Mouse (Mus musculus): ENCODE measurements at regions not wholly inside any gene's neighbourhood (a gene's known extent, or its start where the extent isn't known, plus 50 kb on each side); places are given as distances from the start of the nearest gene placed in this dataset.

DNA sequence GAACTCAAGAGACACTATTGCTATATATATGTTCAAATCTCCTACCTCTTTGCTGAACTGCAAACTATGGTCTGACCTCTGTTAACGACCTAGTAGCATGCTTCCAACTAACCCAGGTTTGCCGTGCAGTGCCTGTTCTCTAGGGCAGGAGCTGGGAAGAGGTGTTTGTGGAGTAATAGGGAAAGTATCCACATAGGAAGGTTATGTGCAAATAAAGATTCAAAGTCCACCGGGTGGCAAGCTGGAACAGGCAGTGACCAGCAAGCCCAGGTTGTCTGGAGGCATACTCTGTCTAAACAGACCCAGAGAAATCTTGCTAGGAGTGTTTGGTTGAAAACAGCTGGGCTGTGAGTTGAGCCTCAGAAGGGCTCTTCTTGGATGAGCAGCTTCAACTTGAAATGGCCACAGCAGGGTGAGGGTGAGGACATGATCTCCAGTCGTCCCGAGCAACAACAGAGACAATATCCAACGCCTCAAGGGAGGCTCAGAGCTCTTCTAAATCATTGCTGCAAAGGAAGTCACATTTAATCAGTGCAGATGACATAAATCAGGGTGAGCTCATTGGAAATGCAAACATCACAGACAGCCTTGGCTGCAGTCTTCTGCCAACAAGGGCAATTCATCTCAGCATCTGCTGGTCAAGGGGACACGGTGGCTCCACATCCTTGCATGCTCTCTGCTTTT is 846.7 kb downstream of the Synb start:
- Histone ChIP-seq H3K9ac (replicated peaks; ENCODE audit: low read length) (no peak overlapping the region), H3K4me3 (replicated peaks; ENCODE audit: low read depth, low read length) (no peak overlapping the region), H3K9me3 (ENCODE audit: control insufficient read depth, low read length) (no peaks in the 10 kb centered on the region), H3K36me3 (ENCODE audit: control insufficient read depth, insufficient read depth, low read length) (no peaks in the 10 kb centered on the region), H3K4me2 (ENCODE audit: low read length) (no peak overlapping the region), H3K27ac (replicated peaks; ENCODE audit: low read depth, low read length) (no peak overlapping the region), H3K27me3 (ENCODE audit: control insufficient read depth, insufficient read depth, low read length) (no peaks in the 10 kb centered on the region), H3K4me1 (ENCODE audit: control insufficient read depth, insufficient read depth, low read length) (peaks cover 16% of the 10 kb centered on the region; the same call in 1 of the 2 replicates)
- DNase-seq (no peak), ATAC-seq (ENCODE audit: low FRiP score, low TSS enrichment) (no peak)
- 65% methylated on average over 7 of the region's 7 CpGs for WGBS

DNA sequence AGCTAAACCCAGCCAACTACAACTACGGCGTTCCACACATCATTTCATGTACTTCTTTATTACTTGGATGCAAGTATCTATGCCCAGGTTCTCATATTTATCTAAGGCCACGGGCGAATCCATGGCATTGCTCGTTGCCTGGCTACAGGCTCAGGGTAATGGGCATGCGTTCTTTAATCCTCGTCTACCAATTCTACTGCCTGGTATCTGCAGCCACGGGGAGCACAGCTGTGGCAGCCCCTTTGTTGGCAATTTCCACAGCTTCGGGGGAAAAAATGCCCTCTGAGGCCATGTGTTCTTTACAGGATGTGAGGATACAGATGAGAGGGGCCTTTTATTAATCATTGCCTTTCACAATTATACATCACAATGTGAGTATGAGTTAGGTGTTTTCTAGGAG is 860.8 kb downstream of the Synb start:
- no peak overlapping the region for H3K9ac ChIP-seq (replicated peaks; ENCODE audit: low read length)
- peak; percentile 59 for DNase-seq
- H3K4me3 ChIP-seq (replicated peaks; ENCODE audit: low read depth, low read length), result no peak overlapping the region
- no peaks in the 10 kb centered on the region for H3K27me3 ChIP-seq (ENCODE audit: control insufficient read depth, insufficient read depth, low read length)
- no peaks in the 10 kb centered on the region for H3K36me3 ChIP-seq (ENCODE audit: control insufficient read depth, insufficient read depth, low read length)
- 40% methylated on average over 9 of the region's 9 CpGs for WGBS
- H3K4me2 ChIP-seq (ENCODE audit: low read length), result no peak overlapping the region
- ATAC-seq (ENCODE audit: low FRiP score, low TSS enrichment), result no peak
- H3K27ac ChIP-seq (replicated peaks; ENCODE audit: low read depth, low read length), result peak overlapping the region; percentile 22
- H3K4me1 ChIP-seq (ENCODE audit: control insufficient read depth, insufficient read depth, low read length), result no peaks in the 10 kb centered on the region
- no peaks in the 10 kb centered on the region for H3K9me3 ChIP-seq (ENCODE audit: control insufficient read depth, low read length)

DNA sequence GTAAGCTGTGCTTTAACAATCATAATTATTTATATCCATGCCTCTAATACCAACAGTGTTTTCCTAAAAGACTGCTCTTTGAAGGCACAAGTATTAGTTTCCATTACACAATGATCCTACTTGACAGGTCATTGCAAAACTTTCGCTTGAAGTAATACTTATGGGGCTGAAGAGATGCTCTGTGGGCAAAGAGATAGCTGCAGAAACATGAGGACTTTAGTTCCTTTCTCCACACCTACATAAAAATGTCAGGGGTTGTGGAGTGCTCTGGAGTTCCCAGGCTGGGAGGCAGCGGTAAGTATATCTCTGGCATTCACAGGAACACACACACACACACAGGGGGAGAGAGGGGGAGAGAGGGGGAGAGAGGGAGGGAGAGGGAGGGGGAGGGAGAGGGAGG is 862.0 kb downstream of the Synb start:
- no peak overlapping the region for H3K27ac ChIP-seq (replicated peaks; ENCODE audit: low read depth, low read length)
- no peak overlapping the region for H3K4me2 ChIP-seq (ENCODE audit: low read length)
- DNase-seq (no peak), ATAC-seq (ENCODE audit: low FRiP score, low TSS enrichment) (no peak)
- H3K4me3 ChIP-seq (replicated peaks; ENCODE audit: low read depth, low read length), result no peak overlapping the region
- H3K4me1 ChIP-seq (ENCODE audit: control insufficient read depth, insufficient read depth, low read length), result no peaks in the 10 kb centered on the region
- H3K36me3 ChIP-seq (ENCODE audit: control insufficient read depth, insufficient read depth, low read length), result no peaks in the 10 kb centered on the region
- H3K9me3 ChIP-seq (ENCODE audit: control insufficient read depth, low read length), result no peaks in the 10 kb centered on the region
- H3K27me3 ChIP-seq (ENCODE audit: control insufficient read depth, insufficient read depth, low read length), result no peaks in the 10 kb centered on the region
- H3K9ac ChIP-seq (replicated peaks; ENCODE audit: low read length), result no peak overlapping the region
- 73% methylated on average over 2 of the region's 2 CpGs for WGBS

- DNase-seq (no peak), ATAC-seq (ENCODE audit: low FRiP score, low TSS enrichment) (no peak)
- Histone ChIP-seq H3K27ac (replicated peaks; ENCODE audit: low read depth, low read length) (no peak overlapping the region), H3K4me3 (replicated peaks; ENCODE audit: low read depth, low read length) (no peak overlapping the region), H3K36me3 (ENCODE audit: control insufficient read depth, insufficient read depth, low read length) (no peaks in the 10 kb centered on the region), H3K4me1 (ENCODE audit: control insufficient read depth, insufficient read depth, low read length) (no peaks in the 10 kb centered on the region), H3K27me3 (ENCODE audit: control insufficient read depth, insufficient read depth, low read length) (no peaks in the 10 kb centered on the region), H3K4me2 (ENCODE audit: low read length) (no peak overlapping the region), H3K9me3 (ENCODE audit: control insufficient read depth, low read length) (no peaks in the 10 kb centered on the region), H3K9ac (replicated peaks; ENCODE audit: low read length) (no peak overlapping the region)
- WGBS, result 87% methylated on average over 1 of the region's 1 CpGs
Measured at GRCm38 (mm10) chr14:68427235-68427634, 866.9 kb downstream of the Synb start.

DNA sequence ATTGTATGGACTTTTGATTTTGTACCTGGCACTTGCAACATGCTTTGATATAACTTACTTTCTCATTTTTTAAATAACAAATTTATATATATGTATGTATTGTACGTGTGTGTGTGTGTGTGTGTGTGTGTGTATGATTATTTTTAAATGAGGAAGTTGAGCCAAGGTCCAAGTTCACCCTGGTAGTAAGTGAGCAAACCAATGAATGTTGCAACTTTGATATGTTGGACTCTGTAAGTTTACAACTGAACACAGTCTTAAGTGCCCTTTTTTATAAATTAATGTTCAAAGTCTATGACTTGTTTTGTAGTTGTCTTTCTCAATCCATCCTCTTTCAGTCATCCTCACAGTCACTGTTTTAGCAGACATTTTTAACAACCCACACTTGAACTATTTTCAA is 901.7 kb downstream of the Synb start:
- 76% methylated on average over 1 of the region's 1 CpGs for WGBS
- no peaks in the 10 kb centered on the region; the same call in 1 of the 2 replicates for H3K4me1 ChIP-seq (ENCODE audit: control insufficient read depth, insufficient read depth, low read length)
- no peak overlapping the region for H3K4me2 ChIP-seq (ENCODE audit: low read length)
- H3K9ac ChIP-seq (replicated peaks; ENCODE audit: low read length), result no peak overlapping the region
- no peak overlapping the region for H3K4me3 ChIP-seq (replicated peaks; ENCODE audit: low read depth, low read length)
- H3K27me3 ChIP-seq (ENCODE audit: control insufficient read depth, insufficient read depth, low read length), result no peaks in the 10 kb centered on the region
- H3K36me3 ChIP-seq (ENCODE audit: control insufficient read depth, insufficient read depth, low read length), result no peaks in the 10 kb centered on the region
- ATAC-seq (ENCODE audit: low FRiP score, low TSS enrichment), result no peak
- H3K27ac ChIP-seq (replicated peaks; ENCODE audit: low read depth, low read length), result peak overlapping the region; percentile 16
- no peak for DNase-seq
- H3K9me3 ChIP-seq (ENCODE audit: control insufficient read depth, low read length), result no peaks in the 10 kb centered on the region

DNA sequence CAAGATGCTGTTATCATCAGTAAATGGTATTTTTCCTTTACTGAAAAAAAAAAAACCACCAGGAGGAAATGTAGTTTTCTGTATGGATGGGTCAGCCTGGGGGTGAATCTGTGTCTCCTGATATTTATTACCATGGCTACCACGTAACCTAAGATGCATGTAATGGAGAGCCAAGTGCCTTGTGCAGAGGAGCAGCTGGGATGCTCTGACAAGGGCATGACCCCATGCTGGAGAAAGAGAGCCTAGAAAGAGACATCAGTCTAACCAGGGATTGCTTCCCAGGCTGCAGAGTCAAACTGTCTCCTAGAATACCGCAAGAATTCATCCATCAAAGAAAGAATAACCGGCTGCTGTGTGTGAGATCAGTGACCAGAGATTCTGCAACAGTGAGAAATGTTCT is 902.2 kb downstream of the Synb start:
- ATAC-seq (ENCODE audit: low FRiP score, low TSS enrichment), result no peak

DNA sequence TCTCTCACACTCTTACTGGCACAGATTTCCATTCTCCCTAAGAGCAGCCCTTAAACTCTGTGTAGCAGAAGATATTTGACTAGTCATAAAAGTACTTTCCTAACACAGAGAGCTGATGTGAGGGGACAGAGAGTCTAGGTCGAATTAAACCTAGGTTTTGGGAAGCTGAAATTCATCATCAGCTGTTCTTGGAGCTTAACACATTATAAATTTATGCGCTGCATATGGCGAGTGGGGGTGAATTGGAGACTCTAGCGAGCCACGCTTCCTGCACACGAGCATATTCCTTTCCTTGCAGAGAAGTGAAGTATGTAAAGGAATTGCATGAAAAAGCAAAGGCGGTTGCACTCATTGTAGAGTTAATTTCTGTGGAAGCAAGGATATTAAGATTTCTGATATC is 912.4 kb downstream of the Synb start:
- H3K36me3 ChIP-seq (ENCODE audit: control insufficient read depth, insufficient read depth, low read length), result no peaks in the 10 kb centered on the region
- peaks cover 13% of the 10 kb centered on the region; the same call in 1 of the 2 replicates for H3K4me1 ChIP-seq (ENCODE audit: control insufficient read depth, insufficient read depth, low read length)
- DNase-seq (peak; percentile 51), ATAC-seq (ENCODE audit: low FRiP score, low TSS enrichment) (no peak)
- H3K27ac ChIP-seq (replicated peaks; ENCODE audit: low read depth, low read length), result peak overlapping the region; percentile 52
- H3K27me3 ChIP-seq (ENCODE audit: control insufficient read depth, insufficient read depth, low read length), result no peaks in the 10 kb centered on the region
- H3K4me2 ChIP-seq (ENCODE audit: low read length), result no peak overlapping the region
- no peak overlapping the region for H3K9ac ChIP-seq (replicated peaks; ENCODE audit: low read length)
- no peak overlapping the region for H3K4me3 ChIP-seq (replicated peaks; ENCODE audit: low read depth, low read length)
- WGBS, result 51% methylated on average over 7 of the region's 7 CpGs
- H3K9me3 ChIP-seq (ENCODE audit: control insufficient read depth, low read length), result no peaks in the 10 kb centered on the region

More for the DNA sequence above, 902.2 kb downstream of the Synb start:
- Histone ChIP-seq H3K9me3 (ENCODE audit: control insufficient read depth, low read length) (no peaks in the 10 kb centered on the region), H3K4me1 (ENCODE audit: control insufficient read depth, insufficient read depth, low read length) (no peaks in the 10 kb centered on the region; the same call in 1 of the 2 replicates), H3K27me3 (ENCODE audit: control insufficient read depth, insufficient read depth, low read length) (no peaks in the 10 kb centered on the region), H3K4me2 (ENCODE audit: low read length) (no peak overlapping the region), H3K9ac (replicated peaks; ENCODE audit: low read length) (no peak overlapping the region), H3K36me3 (ENCODE audit: control insufficient read depth, insufficient read depth, low read length) (no peaks in the 10 kb centered on the region), H3K27ac (replicated peaks; ENCODE audit: low read depth, low read length) (peak overlapping the region; percentile 16), H3K4me3 (replicated peaks; ENCODE audit: low read depth, low read length) (no peak overlapping the region)
- peak; percentile 22 for DNase-seq
- WGBS, result 23% methylated on average over 3 of the region's 3 CpGs

DNA sequence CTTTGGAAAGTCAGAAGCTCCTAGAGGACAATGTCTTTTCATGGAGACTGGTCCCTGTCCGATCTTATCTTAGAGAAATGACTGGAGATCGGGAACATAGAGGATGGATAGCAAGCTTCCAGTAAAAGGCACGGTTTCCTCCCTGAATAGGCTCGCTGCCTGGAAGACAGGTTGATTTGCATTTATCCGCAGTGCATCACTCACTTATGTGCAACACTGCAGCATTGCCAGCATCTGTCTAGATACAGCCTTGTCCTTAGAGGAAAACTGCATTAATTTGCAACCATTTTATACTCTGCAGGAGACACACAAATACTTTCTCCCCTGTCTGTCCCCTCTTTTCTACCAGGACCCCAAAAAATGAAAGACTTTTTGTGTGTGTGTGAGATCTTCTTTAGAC is 926.4 kb downstream of the Synb start:
- Histone ChIP-seq H3K4me2 (ENCODE audit: low read length) (no peak overlapping the region), H3K9ac (replicated peaks; ENCODE audit: low read length) (no peak overlapping the region), H3K36me3 (ENCODE audit: control insufficient read depth, insufficient read depth, low read length) (no peaks in the 10 kb centered on the region), H3K4me3 (replicated peaks; ENCODE audit: low read depth, low read length) (no peak overlapping the region), H3K27me3 (ENCODE audit: control insufficient read depth, insufficient read depth, low read length) (no peaks in the 10 kb centered on the region), H3K27ac (replicated peaks; ENCODE audit: low read depth, low read length) (0 out of 2 replicates have a peak overlapping the region, but pooled peaks have one; percentile 38), H3K4me1 (ENCODE audit: control insufficient read depth, insufficient read depth, low read length) (0 out of 2 replicates have a peak, but pooled peaks cover 3% of the 10 kb centered on the region), H3K9me3 (ENCODE audit: control insufficient read depth, low read length) (no peaks in the 10 kb centered on the region)
- DNase-seq (peak; percentile 47), ATAC-seq (ENCODE audit: low FRiP score, low TSS enrichment) (no peak)
- WGBS, result 66% methylated on average over 5 of the region's 5 CpGs

DNA sequence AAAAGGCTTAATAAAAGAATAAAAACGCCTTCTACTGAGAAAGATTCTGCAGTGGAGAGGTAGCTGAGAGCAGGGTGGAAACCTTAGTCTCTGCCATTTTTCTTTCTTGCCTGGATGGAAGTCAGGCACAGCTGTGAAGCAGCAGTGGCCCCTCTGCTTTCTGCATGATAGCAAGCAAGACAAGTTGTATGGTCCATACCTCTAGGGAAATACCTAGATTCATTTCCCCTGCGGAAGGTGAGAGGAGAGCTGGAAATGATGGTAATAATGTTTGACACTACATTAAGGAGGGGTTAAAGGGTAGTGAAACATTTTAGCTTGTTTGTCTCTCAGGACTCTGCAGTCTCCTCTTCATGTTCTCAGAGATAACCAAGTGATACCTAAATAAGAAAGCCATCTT is 930.2 kb downstream of the Synb start:
- Histone ChIP-seq H3K27ac (replicated peaks; ENCODE audit: low read depth, low read length) (no peak overlapping the region), H3K9ac (replicated peaks; ENCODE audit: low read length) (no peak overlapping the region), H3K4me1 (ENCODE audit: control insufficient read depth, insufficient read depth, low read length) (peaks cover 15% of the 10 kb centered on the region), H3K27me3 (ENCODE audit: control insufficient read depth, insufficient read depth, low read length) (no peaks in the 10 kb centered on the region), H3K9me3 (ENCODE audit: control insufficient read depth, low read length) (no peaks in the 10 kb centered on the region), H3K4me3 (replicated peaks; ENCODE audit: low read depth, low read length) (no peak overlapping the region), H3K4me2 (ENCODE audit: low read length) (no peak overlapping the region), H3K36me3 (ENCODE audit: control insufficient read depth, insufficient read depth, low read length) (no peaks in the 10 kb centered on the region)
- WGBS, result 74% methylated on average over 2 of the region's 2 CpGs
- no peak for DNase-seq
- ATAC-seq (ENCODE audit: low FRiP score, low TSS enrichment), result no peak
